Mouse (Mus musculus) midbrain, embryonic 10.5 days (tissue): Measurements from ENCODE around the gene Zfp93. TPM values are rescaled to one million over a fixed set of nuclear protein-coding genes. Genes with fewer than 3 reads are reported as not detected.
"Not testable (repeated sequence)": the region's sequence is repeated elsewhere in the genome, so short reads cannot be mapped to it uniquely, and the experiment has no call there.

ENCODE experiments used
- DNase-seq: peaks from one replicate; pipeline ENCODE4 v3.0.0-alpha.2; 2017; ENCODE audit warnings: low spot score
- H3K27ac ChIP-seq: fragments of 300-500 bp; sonication (generic); replicated peaks from 2 replicates; pipeline ENCODE4 v1.5.1; 2016; ENCODE audit warnings: mild to moderate bottlenecking
- H3K27me3 ChIP-seq: fragments of 300-500 bp; sonication (generic); 2 replicates; pipeline ENCODE4 v1.6.1; 2016; ENCODE audit warnings: low read depth, mild to moderate bottlenecking; ENCODE audit not compliant: poor library complexity, severe bottlenecking
- H3K36me3 ChIP-seq: fragments of 300-500 bp; sonication (generic); 2 replicates; pipeline ENCODE4 v1.6.1; 2016; ENCODE audit warnings: mild to moderate bottlenecking, moderate library complexity
- H3K4me1 ChIP-seq: fragments of 300-500 bp; sonication (generic); 2 replicates; pipeline ENCODE4 v1.6.1; 2016
- H3K4me3 ChIP-seq: fragments of 300-500 bp; sonication (generic); 2 replicates; pipeline ENCODE4 v1.5.1; 2016; ENCODE audit warnings: mild to moderate bottlenecking, moderate library complexity
- H3K9me3 ChIP-seq: fragments of 300-500 bp; sonication (generic); replicated peaks from 2 replicates; pipeline ENCODE4 v1.6.1; 2016; ENCODE audit warnings: mild to moderate bottlenecking
- WGBS: fragments of 180-500 bp; shearing (Covaris S2); methylation state at CpG from one replicate; pipeline ENCODE4 v1.1.7; 2016; 5-methylcytosine and 5-hydroxymethylcytosine counted together
- polyA plus RNA-seq: library from polyadenylated mRNA; unstranded; fragments of >200 nt; fragmentation: Nextera tagmentation; extraction: Ambion mirVana; gene quantifications from 2 replicates; pipeline ENCODE4 v1.2.1, GENCODE M21; 2016

Zfp93 gene
- polyA plus RNA-seq, 1 experiment from 2014 or later = 6.2 TPM

- Histone ChIP-seq H3K9me3 (no peaks in the 10 kb centered on the region), H3K27ac (no peak overlapping the region), H3K4me3 (no peak overlapping the region), H3K27me3 (no peaks in the 10 kb centered on the region), H3K36me3 (peaks cover 48% of the 10 kb centered on the region), H3K4me1 (peaks cover 14% of the 10 kb centered on the region)
- no peak for DNase-seq
- 87% methylated on average over 4 of the region's 4 CpGs for WGBS
These were observed 4.2 kb downstream of the Zfp93 start for GRCm38 (mm10) chr7:24274456-24274855.

GRCm38 (mm10) chr7:24278771-24279170, 8.6 kb downstream of the Zfp93 start:
- H3K4me1 ChIP-seq, H3K9me3 ChIP-seq, DNase-seq, H3K27me3 ChIP-seq, H3K27ac ChIP-seq, H3K4me3 ChIP-seq: not testable (repeated sequence)
- 80% methylated on average over 3 of the region's 3 CpGs for WGBS
- peaks cover 39% of the 10 kb centered on the region for H3K36me3 ChIP-seq

- H3K27me3 ChIP-seq = no peaks in the 10 kb centered on the region
- peaks cover 25% of the 10 kb centered on the region for H3K36me3 ChIP-seq
- H3K9me3 ChIP-seq = no peaks in the 10 kb centered on the region
- DNase-seq = no peak
- H3K4me3 ChIP-seq = no peak overlapping the region
- H3K27ac ChIP-seq = no peak overlapping the region
- WGBS = 58% methylated on average over 10 of the region's 10 CpGs
- peaks cover 8% of the 10 kb centered on the region for H3K4me1 ChIP-seq
These were observed 10.0 kb downstream of the Zfp93 start for GRCm38 (mm10) chr7:24280031-24280857.

GRCm38 (mm10) chr7:24280858-24281145, 10.6 kb downstream of the Zfp93 start:
- H3K36me3 ChIP-seq = peaks cover 19% of the 10 kb centered on the region
- H3K4me3 ChIP-seq = no peak overlapping the region
- no peak for DNase-seq
- no peak overlapping the region for H3K27ac ChIP-seq
- no peaks in the 10 kb centered on the region for H3K27me3 ChIP-seq
- WGBS = 54% methylated on average over 4 of the region's 4 CpGs
- no peaks in the 10 kb centered on the region for H3K9me3 ChIP-seq
- peaks cover 8% of the 10 kb centered on the region for H3K4me1 ChIP-seq

GRCm38 (mm10) chr7:24286090-24286489, 15.9 kb downstream of the Zfp93 start:
- Histone ChIP-seq H3K4me3 (no peak overlapping the region), H3K36me3 (peaks cover 43% of the 10 kb centered on the region), H3K9me3 (no peaks in the 10 kb centered on the region), H3K4me1 (no peaks in the 10 kb centered on the region), H3K27ac (no peak overlapping the region), H3K27me3 (no peaks in the 10 kb centered on the region)
- 50% methylated on average over 4 of the region's 4 CpGs for WGBS
- DNase-seq = no peak

GRCm38 (mm10) chr7:24286916-24287315, 16.7 kb downstream of the Zfp93 start:
- Histone ChIP-seq H3K27me3 (no peaks in the 10 kb centered on the region), H3K36me3 (peaks cover 51% of the 10 kb centered on the region), H3K27ac (no peak overlapping the region), H3K9me3 (no peaks in the 10 kb centered on the region), H3K4me1 (no peaks in the 10 kb centered on the region), H3K4me3 (no peak overlapping the region)
- DNase-seq = no peak
- WGBS = 76% methylated on average over 4 of the region's 4 CpGs

- Histone ChIP-seq H3K9me3 (no peaks in the 10 kb centered on the region), H3K4me3 (no peak overlapping the region), H3K27me3 (no peaks in the 10 kb centered on the region), H3K36me3 (peaks cover 58% of the 10 kb centered on the region), H3K27ac (no peak overlapping the region), H3K4me1 (no peaks in the 10 kb centered on the region)
- no peak for DNase-seq
- whole genome bisulfite sequencing = 83% methylated on average over 5 of the region's 5 CpGs
These were observed 17.4 kb downstream of the Zfp93 start for GRCm38 (mm10) chr7:24287670-24288069.

GRCm38 (mm10) chr7:24288512-24288911, 18.3 kb downstream of the Zfp93 start:
- DNase-seq = no peak
- Histone ChIP-seq H3K4me3 (no peak overlapping the region), H3K36me3 (peaks cover 67% of the 10 kb centered on the region), H3K27me3 (no peaks in the 10 kb centered on the region), H3K9me3 (no peaks in the 10 kb centered on the region), H3K4me1 (no peaks in the 10 kb centered on the region), H3K27ac (no peak overlapping the region)
- WGBS = 88% methylated on average over 6 of the region's 6 CpGs

GRCm38 (mm10) chr7:24290106-24290693, 20.0 kb downstream of the Zfp93 start:
- H3K27me3 ChIP-seq = no peaks in the 10 kb centered on the region
- no peaks in the 10 kb centered on the region for H3K4me1 ChIP-seq
- WGBS = 95% methylated on average over 4 of the region's 4 CpGs
- H3K9me3 ChIP-seq = no peaks in the 10 kb centered on the region
- H3K4me3 ChIP-seq = no peak overlapping the region
- H3K27ac ChIP-seq = no peak overlapping the region
- peaks cover 84% of the 10 kb centered on the region for H3K36me3 ChIP-seq
- no peak for DNase-seq

- no peaks in the 10 kb centered on the region for H3K27me3 ChIP-seq
- H3K9me3 ChIP-seq = no peaks in the 10 kb centered on the region
- no peaks in the 10 kb centered on the region for H3K4me1 ChIP-seq
- H3K27ac ChIP-seq = no peak overlapping the region
- H3K4me3 ChIP-seq = no peak overlapping the region
- peaks cover 97% of the 10 kb centered on the region for H3K36me3 ChIP-seq
- 89% methylated on average over 27 of the region's 27 CpGs for WGBS
- DNase-seq = no peak
These were observed 21.3 kb downstream of the Zfp93 start for GRCm38 (mm10) chr7:24291387-24292090.

- no peak overlapping the region for H3K27ac ChIP-seq
- no peaks in the 10 kb centered on the region for H3K9me3 ChIP-seq
- DNase-seq = no peak
- peaks cover 9% of the 10 kb centered on the region for H3K4me1 ChIP-seq
- H3K4me3 ChIP-seq = no peak overlapping the region
- WGBS = 86% methylated on average over 12 of the region's 12 CpGs
- H3K27me3 ChIP-seq = no peaks in the 10 kb centered on the region
- H3K36me3 ChIP-seq = peaks cover 95% of the 10 kb centered on the region
These were observed 23.0 kb downstream of the Zfp93 start for GRCm38 (mm10) chr7:24293061-24293851.

- Histone ChIP-seq H3K36me3 (peaks cover 80% of the 10 kb centered on the region), H3K4me1 (peaks cover 13% of the 10 kb centered on the region), H3K27ac (no peak overlapping the region), H3K4me3 (no peak overlapping the region), H3K27me3 (no peaks in the 10 kb centered on the region), H3K9me3 (no peaks in the 10 kb centered on the region)
- WGBS = 92% methylated on average over 4 of the region's 4 CpGs
- no peak for DNase-seq
These were observed 24.5 kb downstream of the Zfp93 start for GRCm38 (mm10) chr7:24294763-24295162.
